Mouse (Mus musculus) olfactory bulb, adult 2 months (tissue): ENCODE measurements around the gene Cdc42bpb.

Experiments
- CTCF ChIP-seq: fragments of 200-500 bp; IDR thresholded peaks from 2 replicates; pipeline ENCODE4 v1.5.1; 2012; ENCODE audit warnings: low read depth, mild to moderate bottlenecking, low read length, moderate library complexity; ENCODE audit not compliant: insufficient read depth
- POLR2A ChIP-seq: fragments of 200-500 bp; IDR thresholded peaks from 2 replicates; pipeline ENCODE4 v1.6.1; 2012; ENCODE audit warnings: mild to moderate bottlenecking, low read depth, low read length, moderate library complexity; ENCODE audit not compliant: insufficient read depth

DNA sequence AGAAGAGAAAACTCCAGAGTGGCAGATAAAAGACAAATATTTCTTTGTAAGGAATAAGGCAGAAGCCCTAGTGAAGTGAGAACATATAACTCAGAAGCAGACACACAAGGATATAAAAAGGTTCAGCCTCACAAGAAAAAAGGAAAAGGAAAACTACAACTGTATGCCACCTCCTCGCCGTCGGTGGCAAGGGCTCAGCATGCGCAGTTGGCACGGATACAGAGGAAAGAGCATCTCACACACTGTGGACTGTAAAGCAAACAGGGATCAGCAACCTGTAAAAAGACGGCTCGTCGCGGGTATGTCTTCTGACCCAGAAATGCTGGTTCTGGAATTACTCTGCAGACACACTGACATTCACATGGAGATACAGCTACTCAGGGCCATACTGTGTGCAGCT is 45.9 kb downstream of the Cdc42bpb start:
- TF ChIP-seq POLR2A (no peak), CTCF (no peak)
